Mouse (Mus musculus) liver, embryonic 14.5 days (tissue): ENCODE results near the gene Prol1. TPM values are rescaled to one million over a fixed set of nuclear protein-coding genes. Genes with fewer than 3 reads are reported as not detected.
"Not testable (repeated sequence)": the region's sequence is repeated elsewhere in the genome, so short reads cannot be mapped to it uniquely, and the experiment has no call there.

ENCODE experiments used
- ATAC-seq: fragments of 200-750 bp; cut with Nextera tagmentation; 2 replicates; pipeline ENCODE4 v1.8.0; 2017; ENCODE audit warnings: moderate number of reproducible peaks, mild to moderate bottlenecking, moderate library complexity; ENCODE audit not compliant: insufficient read depth
- DNase-seq, 3 experiments: peaks; one replicate each; pipeline ENCODE4 v3.0.0-alpha.2; 2012 to 2013; ENCODE audit warnings: low read depth in 3 of 3, low spot score in 3 of 3
- H3K27ac ChIP-seq: fragments of 300-500 bp; sonication (generic); 2 replicates; pipeline ENCODE4 v1.5.1; 2014; ENCODE audit warnings: moderate library complexity, mild to moderate bottlenecking, control low read depth, inconsistent platforms
- H3K27me3 ChIP-seq: fragments of 300-500 bp; sonication (generic); 2 replicates; pipeline ENCODE4 v1.6.1; 2014; ENCODE audit warnings: mild to moderate bottlenecking, low read length, moderate library complexity; ENCODE audit not compliant: control insufficient read depth, insufficient read depth
- H3K36me3 ChIP-seq: fragments of 300-500 bp; sonication (generic); replicated peaks from 2 replicates; pipeline ENCODE4 v1.6.1; 2014; ENCODE audit warnings: low read depth; ENCODE audit not compliant: control insufficient read depth, insufficient read depth
- H3K4me1 ChIP-seq, 2 experiments: fragments of 200-500 bp in 1 of 2; fragments of 300-500 bp in 1 of 2; sonication (generic) in 1 of 2; replicated peaks; 2 replicates each; pipeline ENCODE4 v1.6.1; 2012 to 2014; ENCODE audit warnings: antibody characterized with exemption in 1 of 2, inconsistent platforms in 1 of 2, low read length in 1 of 2; ENCODE audit not compliant: control insufficient read depth in 2 of 2, insufficient read depth in 2 of 2
- H3K4me2 ChIP-seq: fragments of 300-500 bp; sonication (generic); 2 replicates; pipeline ENCODE4 v1.6.1; 2014; ENCODE audit warnings: low read depth, mild to moderate bottlenecking, control low read depth, moderate library complexity
- H3K4me3 ChIP-seq, 2 experiments: fragments of 200-500 bp in 1 of 2; fragments of 300-500 bp in 1 of 2; sonication (generic) in 1 of 2; 2 replicates each; pipeline ENCODE4 v1.5.1; 2012 to 2014; ENCODE audit warnings: low read depth in 2 of 2, low read length in 2 of 2, mild to moderate bottlenecking in 2 of 2, control low read depth in 1 of 2, inconsistent platforms in 1 of 2, moderate library complexity in 1 of 2; ENCODE audit not compliant: insufficient read depth in 1 of 2
- H3K9ac ChIP-seq: fragments of 300-500 bp; sonication (generic); replicated peaks from 2 replicates; pipeline ENCODE4 v1.6.1; 2014; ENCODE audit warnings: mild to moderate bottlenecking, control low read depth, moderate library complexity
- H3K9me3 ChIP-seq: fragments of 300-500 bp; sonication (generic); 2 replicates; pipeline ENCODE4 v1.6.1; 2016; ENCODE audit warnings: low read length, mixed read lengths; ENCODE audit not compliant: control insufficient read depth
- CTCF ChIP-seq: IDR thresholded peaks from 2 replicates; pipeline ENCODE4 v1.5.1; 2016; ENCODE audit warnings: antibody characterized with exemption, low read depth, control low read depth
- EP300 ChIP-seq: IDR thresholded peaks from 2 replicates; pipeline ENCODE4 v1.6.1; 2016; ENCODE audit warnings: antibody characterized with exemption, low read depth
- WGBS: fragments of 180-500 bp; shearing (Covaris S2); extraction: QIAGEN DNeasy Blood & Tissue Kit; methylation state at CpG from one replicate; pipeline ENCODE4 v1.1.7; 2014; ENCODE audit not compliant: insufficient replicate concordance; 5-methylcytosine and 5-hydroxymethylcytosine counted together
- polyA plus RNA-seq, 2 experiments: library from polyadenylated mRNA; depleted of rRNA in 1 of 2; stranded (reverse) in 1 of 2; unstranded in 1 of 2; fragments of >200 nt; fragmentation: Nextera tagmentation in 1 of 2; extraction: Ambion mirVana in 1 of 2; gene quantifications; 2 replicates each; pipeline versions ENCODE4 v1.2.1 to v1.2.3; 2012 to 2014

Gene Prol1
- polyA plus RNA-seq (2012; rRNA removed) (not detected in 2 replicates), polyA plus RNA-seq (2014; fragmentation: Nextera tagmentation; extraction: Ambion mirVana) (not detected in 2 replicates)

DNA sequence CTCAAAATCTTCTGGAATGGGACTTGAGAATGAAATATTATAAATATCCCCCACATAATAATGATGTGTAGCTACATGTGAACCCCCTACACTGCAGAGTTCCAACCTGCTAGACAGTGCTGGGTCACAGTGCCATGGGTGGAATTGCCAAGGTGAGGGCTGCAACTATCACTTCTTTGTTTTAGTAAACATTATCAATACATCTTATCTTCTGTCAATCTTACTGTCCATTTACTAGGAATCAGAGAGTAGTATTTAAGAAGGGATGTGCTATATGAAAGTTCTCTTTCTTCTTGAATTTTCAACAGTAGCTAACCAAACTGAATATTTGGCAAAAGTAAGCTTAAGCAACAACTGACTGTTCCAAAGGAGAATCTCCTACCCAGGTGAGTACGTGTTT lies at the start of gene Prol1:
Gene Prol1, plus strand, starts transcription at position 301 of the 400 bp plus-strand sequence.
- no peaks in the 10 kb centered on the region for H3K27me3 ChIP-seq
- no peak within 1 kb of the TSS for H3K4me3 ChIP-seq
- DNase-seq, result no peak
- H3K9me3 ChIP-seq, result no peaks in the 10 kb centered on the region
- no peaks in the 10 kb centered on the region for H3K4me1 ChIP-seq
- H3K27ac ChIP-seq, result no peak within 1 kb of the TSS
- no peak within 1 kb of the TSS for H3K9ac ChIP-seq
- 69% methylated on average over 1 of the region's 1 CpGs for WGBS
- no peaks in the 10 kb centered on the region for H3K36me3 ChIP-seq
- H3K4me2 ChIP-seq, result no peak within 1 kb of the TSS
- no peak for ATAC-seq
- no peak for TF ChIP-seq CTCF
- no peak for TF ChIP-seq EP300

DNA sequence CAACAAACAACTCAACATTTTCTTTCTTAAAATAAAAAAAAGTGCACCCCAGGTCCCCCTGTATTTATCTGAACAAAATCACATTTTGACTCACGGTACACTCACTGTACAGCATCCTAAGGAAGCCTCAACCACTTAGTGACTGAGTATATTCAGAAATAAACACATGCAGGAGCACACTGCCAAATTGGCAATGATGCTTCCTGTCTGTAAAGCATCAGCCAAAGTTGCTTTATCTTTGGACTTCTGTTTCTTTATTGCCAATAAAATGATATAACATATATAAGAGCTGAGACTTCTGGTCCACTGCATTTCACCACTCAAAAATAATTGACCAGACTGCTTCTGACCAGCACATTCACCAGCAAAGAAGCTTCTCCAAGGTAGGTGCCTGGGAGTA lies 48.5 kb upstream of the Prol1 start, which contains the start of gene Gm7714:
Gene Gm7714, plus strand, starts transcription at position 301 of the 400 bp plus-strand sequence.
- ATAC-seq (no peak), DNase-seq (no peak)
- Histone ChIP-seq H3K9me3 (no peaks in the 10 kb centered on the region), H3K4me2 (no peak within 1 kb of the TSS), H3K9ac (no peak within 1 kb of the TSS), H3K4me3 (no peak within 1 kb of the TSS), H3K4me1 (no peaks in the 10 kb centered on the region), H3K27me3 (no peaks in the 10 kb centered on the region), H3K27ac (no peak within 1 kb of the TSS), H3K36me3 (no peaks in the 10 kb centered on the region)
- WGBS, result 45% methylated on average over 1 of the region's 1 CpGs
- no peak for TF ChIP-seq CTCF

DNA sequence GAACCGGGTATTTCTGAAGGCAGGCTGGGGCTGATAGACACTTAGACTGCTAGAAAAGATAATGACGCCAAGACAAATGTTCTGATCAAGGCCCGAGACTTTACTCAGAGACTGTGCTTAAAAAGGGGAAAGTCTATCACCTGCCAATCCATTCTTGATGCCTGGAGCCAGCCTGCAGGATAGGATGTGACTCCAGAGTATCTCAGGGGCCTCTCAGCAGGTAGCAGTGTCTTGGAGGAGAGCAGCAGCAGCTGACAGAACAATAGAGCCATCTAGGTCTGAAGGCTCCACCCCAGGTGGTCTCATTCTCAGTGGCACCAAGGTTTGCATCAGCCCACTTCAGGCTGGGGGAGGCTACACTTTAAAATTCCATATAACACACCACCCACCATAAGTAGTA lies 5.8 kb upstream of the Prol1 start:
- not testable (repeated sequence) for H3K9ac ChIP-seq, H3K27me3 ChIP-seq, H3K9me3 ChIP-seq, H3K4me2 ChIP-seq, ATAC-seq, H3K4me3 ChIP-seq, H3K36me3 ChIP-seq, DNase-seq, H3K27ac ChIP-seq, H3K4me1 ChIP-seq
- WGBS, result 50% methylated on average over 3 of the region's 3 CpGs

DNA sequence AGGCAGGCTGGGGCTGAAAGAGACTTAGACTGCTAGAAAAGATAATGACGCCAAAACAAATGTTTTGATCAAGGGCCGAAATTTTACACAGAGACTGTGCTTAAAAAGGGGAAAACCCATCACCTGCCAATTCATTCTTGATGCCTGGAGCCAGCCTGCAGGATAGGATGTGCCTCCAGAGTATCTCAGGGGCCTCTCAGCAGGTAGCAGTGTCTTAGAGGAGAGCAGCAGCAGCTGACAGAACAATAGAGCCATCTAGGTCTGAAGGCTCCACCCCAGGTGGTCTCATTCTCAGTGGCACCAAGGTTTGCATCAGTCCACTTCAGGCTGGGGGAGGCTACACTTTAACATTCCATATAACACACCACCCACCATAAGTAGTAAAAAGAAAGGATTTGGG lies 31.4 kb downstream of the Prol1 start:
- not testable (repeated sequence) for H3K4me3 ChIP-seq, H3K9me3 ChIP-seq, H3K9ac ChIP-seq, H3K4me1 ChIP-seq, H3K27me3 ChIP-seq, H3K36me3 ChIP-seq, ATAC-seq, DNase-seq, H3K27ac ChIP-seq, H3K4me2 ChIP-seq
- 51% methylated on average over 2 of the region's 2 CpGs for WGBS

DNA sequence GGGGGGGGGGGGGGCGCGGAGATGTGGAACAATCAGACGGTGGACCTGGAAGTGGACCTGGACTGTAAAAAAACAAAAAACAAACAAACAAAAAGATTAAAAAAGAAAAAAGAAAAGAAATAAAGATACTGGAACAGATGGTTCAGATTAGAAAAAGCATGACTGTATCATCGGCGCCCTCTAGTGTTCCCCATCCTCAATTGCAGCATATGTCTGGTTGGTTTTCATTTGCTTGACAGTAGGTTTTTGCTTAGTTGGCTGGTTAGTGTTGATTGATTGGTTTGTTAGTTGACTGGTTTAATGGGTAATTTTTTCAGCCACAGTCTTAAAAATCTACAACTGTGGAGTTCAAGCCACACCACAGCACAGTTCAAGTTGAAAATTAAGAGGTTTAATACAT lies 47.7 kb downstream of the Prol1 start:
- no peak overlapping the region for H3K4me3 ChIP-seq
- H3K27ac ChIP-seq, result no peak overlapping the region
- WGBS, result 4% methylated on average over 5 of the region's 5 CpGs
- H3K27me3 ChIP-seq, result no peaks in the 10 kb centered on the region
- H3K4me2 ChIP-seq, result no peak overlapping the region
- no peaks in the 10 kb centered on the region for H3K4me1 ChIP-seq
- no peaks in the 10 kb centered on the region for H3K36me3 ChIP-seq
- no peak overlapping the region for H3K9ac ChIP-seq
- ATAC-seq (no peak), DNase-seq (peak in 1 of 3 experiments; percentile 1)
- H3K9me3 ChIP-seq, result no peaks in the 10 kb centered on the region
- TF ChIP-seq EP300 (no peak), CTCF (peak; percentile 60)

DNA sequence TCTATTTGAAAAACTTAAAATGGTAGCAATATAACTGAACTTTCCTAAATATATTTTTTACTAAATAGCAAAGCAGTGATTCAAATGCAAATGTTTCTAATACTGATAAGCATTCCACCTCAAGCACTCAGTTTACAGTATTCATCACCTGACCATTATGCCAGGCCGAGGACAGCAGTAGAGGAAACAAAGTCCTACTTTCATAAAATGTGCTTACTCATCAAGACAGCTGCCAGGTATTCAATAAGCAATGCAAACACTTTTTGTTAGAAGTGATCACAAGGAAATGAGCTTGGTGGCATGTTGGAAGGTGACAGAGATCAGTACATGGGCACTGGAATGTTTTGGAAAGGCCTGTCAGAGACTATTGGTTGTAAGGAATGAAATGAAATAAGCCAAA lies 49.8 kb downstream of the Prol1 start:
- no peaks in the 10 kb centered on the region for H3K36me3 ChIP-seq
- no peaks in the 10 kb centered on the region for H3K9me3 ChIP-seq
- TF ChIP-seq CTCF, result no peak
- TF ChIP-seq EP300, result no peak
- no peak for DNase-seq
- H3K4me1 ChIP-seq, result no peaks in the 10 kb centered on the region
- H3K27ac ChIP-seq, result no peak overlapping the region
- no peak overlapping the region for H3K9ac ChIP-seq
- ATAC-seq, result no peak
- WGBS, result 53% methylated on average over 1 of the region's 1 CpGs
- no peak overlapping the region for H3K4me3 ChIP-seq
- no peak overlapping the region for H3K4me2 ChIP-seq
- H3K27me3 ChIP-seq, result no peaks in the 10 kb centered on the region
